Mouse (Mus musculus) Muller cell, postnatal 12 days (primary cell): ENCODE results near the gene 1700003H04Rik.

ENCODE experiments used
- DNase-seq: peaks from one replicate; pipeline ENCODE4 v3.0.0-alpha.2; 2015; ENCODE audit errors: inconsistent ontology term

The 1700003H04Rik gene

DNA sequence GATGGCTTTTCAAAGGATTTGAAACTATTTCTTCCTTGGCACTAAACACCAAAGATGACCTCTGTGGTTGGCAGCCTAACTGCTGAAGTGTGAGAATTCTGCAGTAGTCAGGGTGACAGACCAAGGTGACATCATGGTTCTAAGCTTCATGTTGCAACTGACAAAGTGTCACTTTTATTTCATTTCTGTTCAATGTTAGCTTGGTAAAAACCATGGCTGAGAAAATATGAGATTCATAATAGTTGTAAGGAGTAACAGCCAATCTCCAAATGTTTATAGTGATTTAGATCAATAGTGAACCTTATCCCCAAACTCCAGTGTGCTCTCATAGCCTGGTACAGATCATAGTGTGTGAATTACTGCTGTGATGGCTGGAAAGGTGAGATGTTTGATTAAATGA lies at the start of gene 1700003H04Rik:
Gene 1700003H04Rik (minus strand): TSS at position 101 of the 400 bp plus-strand sequence.
- no peak for DNase-seq

DNA sequence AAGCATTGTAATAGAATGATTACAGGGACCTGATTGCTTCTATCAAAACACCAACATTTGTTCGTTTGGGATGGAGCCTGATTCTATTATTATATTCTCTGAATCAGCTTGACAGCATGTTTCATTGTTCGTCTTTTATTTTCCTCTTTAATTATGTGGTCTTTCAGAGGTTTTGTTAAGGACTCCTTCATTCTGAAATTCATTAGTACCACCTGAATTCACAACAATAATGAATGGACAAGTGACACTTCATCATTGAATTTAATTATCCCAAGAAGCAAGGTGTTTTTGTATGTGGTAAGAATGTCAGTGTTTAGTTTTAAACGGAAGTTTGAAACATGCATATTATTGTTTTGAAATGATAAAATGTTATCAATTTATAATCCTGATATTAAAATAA lies 42.1 kb upstream of the 1700003H04Rik start:
- peak; percentile 52 for DNase-seq

DNA sequence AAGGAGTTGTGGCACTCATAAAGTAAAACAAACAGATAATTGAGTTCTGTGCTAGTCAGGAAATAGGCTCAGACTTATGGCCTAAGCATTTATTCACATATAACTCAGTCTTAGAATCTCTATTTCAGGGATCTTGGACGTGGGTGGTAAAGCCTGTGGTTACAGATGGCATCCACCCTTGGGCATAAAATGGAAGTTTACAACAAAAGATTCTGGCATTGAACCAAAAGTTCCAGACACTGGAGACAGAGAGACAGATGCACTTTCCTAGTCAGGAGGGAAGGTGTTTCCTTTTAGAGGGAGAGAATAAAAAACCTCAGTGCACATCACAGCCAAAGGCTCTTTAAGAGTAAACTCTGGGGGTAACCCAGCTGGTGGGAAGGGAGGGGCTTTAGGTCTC lies 32.4 kb upstream of the 1700003H04Rik start:
- peak; percentile 54 for DNase-seq

DNA sequence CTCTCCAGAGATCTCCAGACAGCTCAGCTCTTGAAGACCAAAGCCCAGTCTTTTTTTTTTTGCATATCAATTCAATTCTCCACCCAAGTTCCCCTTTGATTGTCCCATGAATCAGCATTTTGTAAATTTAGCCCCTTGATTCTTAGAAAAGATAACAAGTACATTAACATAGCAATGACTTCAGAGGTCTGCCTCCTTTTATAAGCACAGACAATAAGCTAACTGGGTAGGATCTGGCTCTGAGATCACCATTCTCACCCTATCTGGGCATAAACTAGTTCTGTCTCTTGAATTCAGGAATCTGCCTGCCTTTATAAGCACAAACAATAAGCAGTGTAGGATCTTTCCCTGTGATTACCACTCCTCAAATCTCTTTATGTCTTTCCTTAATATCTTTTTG lies 29.1 kb upstream of the 1700003H04Rik start:
- DNase-seq: no peak

DNA sequence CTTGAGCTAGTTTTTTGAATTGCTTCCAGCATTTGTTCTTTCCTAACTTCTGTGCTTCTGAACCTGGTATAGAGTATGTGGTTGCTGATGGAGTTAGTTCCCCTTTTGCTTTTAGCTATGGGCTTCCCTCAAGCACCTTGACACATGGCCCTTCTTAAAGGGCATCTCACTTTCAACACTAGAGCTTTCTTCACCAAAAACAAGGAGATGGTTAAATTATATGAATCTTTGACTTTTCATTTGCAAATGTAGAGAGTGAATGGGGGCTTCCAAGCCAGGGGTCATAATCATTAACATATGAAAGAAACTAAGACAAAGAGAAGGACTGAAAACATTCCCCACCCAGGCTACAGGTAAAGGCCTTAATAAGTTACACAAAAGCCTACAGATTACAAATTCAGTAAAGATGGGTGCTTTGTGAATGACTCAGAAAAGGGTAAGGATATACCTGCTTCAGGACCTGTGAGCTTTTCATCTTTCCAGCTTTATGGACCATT lies 25.2 kb upstream of the 1700003H04Rik start:
- DNase-seq: no peak

DNA sequence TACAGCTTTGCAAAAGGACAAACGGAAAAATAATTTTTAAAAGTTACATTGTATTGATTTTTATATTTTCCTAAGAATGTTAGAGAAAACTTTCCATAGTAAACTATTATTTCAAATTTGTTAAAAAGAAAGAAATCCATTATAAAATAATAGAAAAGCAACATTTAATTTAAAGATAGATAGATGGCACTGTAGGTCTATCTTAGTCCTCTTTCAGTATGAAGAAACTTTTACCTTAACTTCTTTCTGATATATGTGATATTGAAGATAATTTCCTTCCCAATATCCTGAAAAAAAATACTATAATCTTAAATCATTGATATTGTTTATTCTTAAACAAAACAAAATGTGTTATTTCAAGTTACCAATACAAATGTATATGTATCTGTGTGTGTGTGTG lies 24.6 kb upstream of the 1700003H04Rik start:
- no peak for DNase-seq

DNA sequence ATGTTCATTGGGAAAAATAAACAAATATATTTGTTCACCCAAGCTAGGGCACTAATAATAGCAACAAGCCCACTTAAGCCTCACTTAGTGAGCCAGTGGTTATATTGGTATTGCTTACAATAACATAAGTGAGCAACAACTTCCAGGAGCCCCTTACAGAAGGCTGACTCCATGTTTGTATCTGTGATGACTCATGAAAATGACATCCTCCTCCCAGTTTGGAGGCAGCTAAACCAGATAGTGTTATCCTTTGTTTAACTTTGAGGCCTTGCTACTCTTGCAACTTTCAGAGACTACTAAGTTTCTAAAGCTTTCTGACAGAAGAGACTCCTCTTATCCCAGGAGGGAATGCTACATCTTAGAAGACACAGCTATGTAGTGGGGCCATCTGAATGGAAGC lies 16.9 kb upstream of the 1700003H04Rik start:
- no peak for DNase-seq

DNA sequence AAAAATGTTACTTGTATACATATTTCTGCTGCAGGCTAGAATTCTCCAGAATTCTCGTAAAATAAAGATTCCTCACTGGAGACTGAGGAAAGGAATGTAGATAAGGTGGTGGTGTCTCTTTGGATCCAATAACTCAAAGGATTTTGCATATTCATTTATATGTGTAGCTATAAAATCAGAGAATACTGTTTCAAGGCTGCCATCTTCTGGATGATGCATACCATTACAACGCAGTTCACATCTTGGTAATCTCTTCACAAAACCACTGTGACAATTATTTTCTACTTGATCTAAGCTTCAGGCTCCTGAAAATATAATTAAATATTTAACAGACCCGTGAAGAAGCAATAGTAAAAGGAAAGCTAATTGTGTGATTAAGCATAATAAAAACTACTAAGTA lies 6.6 kb upstream of the 1700003H04Rik start:
- peak; percentile 31 for DNase-seq

DNA sequence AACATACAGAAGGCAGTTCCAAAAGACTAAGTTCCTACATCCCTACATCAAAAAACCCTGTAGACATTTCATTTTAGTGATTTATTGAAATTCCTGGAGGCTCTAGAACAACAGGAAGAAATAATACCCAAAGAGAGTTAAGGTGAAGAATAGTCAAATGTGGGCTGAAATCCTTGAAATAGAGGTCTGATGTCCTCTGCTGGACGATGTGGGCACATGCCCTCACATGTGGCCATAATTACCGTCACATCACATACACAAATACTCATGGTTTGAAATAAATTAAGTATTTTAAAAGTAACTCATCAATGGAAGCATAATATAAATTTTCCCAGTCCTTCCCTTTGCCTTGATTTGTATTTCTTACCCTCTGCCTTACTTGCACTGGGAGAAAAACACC lies 4.9 kb upstream of the 1700003H04Rik start:
- no peak for DNase-seq

DNA sequence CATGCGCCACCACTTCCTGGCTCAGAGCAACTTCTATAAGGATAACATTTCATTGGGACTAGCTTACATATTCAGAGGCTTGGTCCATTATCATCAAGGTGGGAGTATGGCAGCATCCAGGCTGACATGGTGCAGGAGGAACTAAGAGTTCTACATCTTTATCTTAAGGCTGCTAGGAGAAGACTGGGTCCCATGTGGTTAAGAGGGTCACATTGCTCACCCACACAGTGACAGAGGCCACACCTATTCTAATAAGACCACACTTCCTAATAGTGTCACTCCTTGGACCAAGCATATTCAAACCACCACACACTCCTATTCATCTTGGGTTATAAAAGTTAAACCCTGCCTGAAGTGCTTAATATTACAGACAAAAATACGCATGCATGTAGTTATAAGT lies 23.6 kb downstream of the 1700003H04Rik start:
- DNase-seq: no peak

DNA sequence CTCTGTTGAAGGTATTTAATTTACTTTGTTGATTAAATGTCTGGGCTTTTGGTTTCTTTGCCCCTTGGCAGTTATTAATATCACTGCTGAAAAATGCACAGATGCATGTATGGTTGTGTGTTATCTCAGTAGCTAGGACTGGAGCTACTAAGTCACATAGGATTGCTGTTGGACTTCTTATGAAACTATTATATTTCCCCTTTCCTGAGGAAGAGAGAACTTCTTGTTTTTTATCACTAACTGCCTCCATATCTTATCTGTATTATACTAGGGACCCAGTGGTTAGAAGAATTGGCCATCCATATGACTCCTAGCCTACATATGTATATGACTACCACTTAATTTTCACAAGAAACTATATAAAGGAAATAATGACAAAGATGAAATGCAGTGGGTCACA lies 24.9 kb downstream of the 1700003H04Rik start:
- no peak for DNase-seq

DNA sequence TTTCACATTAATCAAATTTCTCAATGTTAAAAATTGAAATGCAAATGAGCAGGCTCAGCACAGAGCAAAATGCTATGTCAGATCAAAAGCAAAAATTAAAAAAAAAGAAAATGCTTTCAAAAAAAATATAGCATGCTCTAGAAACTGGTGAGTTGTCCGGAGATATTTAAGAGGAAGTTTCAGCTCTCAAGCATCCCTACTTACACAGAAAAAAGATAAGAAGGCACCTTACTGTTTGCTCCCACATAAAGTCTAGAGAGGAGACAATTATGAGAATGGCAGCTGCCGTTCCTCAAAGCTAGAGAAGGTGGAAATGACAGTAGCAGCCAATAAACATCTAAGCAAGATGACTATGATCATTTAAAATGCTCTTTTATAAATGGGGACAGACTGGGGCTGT lies 25.8 kb downstream of the 1700003H04Rik start:
- no peak for DNase-seq

DNA sequence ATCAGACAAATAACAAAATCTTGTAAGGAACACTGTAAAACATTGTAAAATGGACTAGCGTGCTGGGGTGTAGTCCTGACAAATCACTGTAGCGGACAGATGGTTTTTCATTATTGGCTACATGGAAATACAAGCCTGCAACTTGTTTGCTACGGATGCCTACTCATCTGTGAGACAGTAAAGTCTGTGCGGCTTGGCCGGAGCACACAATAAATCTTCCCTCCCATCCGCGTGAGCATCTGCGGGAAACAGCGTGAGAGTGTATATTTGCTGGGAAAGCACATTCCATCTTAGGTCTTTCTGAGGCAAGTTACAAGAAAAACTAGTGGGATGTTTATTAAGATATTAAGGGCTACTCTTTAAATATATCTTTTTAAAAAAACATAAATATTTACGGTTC lies 32.0 kb downstream of the 1700003H04Rik start:
- DNase-seq: no peak

DNA sequence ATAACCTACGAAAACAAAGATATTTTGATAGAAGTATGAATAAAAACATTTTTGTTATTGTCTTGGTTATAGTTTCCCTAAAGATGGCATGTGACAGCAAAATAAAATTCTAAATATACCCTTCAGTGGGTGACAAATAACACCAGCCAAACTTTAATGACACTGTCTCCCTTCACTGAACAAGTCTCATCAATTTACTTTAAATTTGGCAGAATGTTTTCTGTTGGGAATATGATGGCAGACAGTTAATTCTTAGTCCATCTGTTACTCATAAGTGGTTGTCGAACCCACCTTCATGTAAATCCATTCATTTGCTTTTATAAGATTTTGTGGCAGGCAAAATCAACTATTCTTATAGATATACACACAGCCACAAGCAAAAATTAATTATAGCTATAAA lies 42.6 kb downstream of the 1700003H04Rik start:
- no peak for DNase-seq

DNA sequence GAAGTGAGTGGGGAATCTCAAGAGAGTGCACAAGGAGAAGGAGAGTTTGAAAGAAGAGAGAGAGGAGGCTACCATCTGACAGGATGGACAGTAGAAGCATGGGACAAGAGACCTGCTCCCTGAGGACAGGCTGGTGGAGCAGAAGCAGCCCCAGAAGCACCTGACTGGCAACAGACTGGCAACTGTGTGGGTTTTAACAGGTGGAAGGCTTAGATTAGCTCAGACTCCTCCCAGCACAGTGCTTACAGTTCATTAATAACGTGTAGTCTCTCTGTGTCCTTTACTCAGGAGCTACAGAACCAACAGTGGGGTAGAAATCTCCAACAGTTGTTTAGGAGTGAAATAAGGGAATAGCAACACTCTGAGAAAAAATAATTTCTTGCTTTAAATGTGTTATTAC lies 44.3 kb downstream of the 1700003H04Rik start:
- DNase-seq: no peak

DNA sequence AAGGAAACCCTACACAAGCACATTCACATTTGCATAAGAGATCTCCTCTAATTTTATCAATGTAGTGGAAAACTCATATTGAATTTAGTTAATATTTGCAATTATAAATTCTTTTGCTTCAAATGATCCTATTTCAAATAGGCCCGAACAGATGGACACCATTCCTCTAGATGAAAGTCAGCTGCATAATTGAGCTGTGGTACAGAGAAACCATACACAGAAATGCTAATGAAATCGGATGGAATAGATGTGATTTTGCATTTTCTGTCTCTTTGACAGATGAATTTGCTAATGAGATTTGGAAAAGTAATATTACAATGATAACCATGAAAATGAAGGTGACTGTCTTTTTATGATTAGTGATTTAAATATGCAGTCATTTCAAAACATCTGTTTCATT lies 62.1 kb downstream of the 1700003H04Rik start:
- no peak for DNase-seq
